In the genomic region with DNA sequence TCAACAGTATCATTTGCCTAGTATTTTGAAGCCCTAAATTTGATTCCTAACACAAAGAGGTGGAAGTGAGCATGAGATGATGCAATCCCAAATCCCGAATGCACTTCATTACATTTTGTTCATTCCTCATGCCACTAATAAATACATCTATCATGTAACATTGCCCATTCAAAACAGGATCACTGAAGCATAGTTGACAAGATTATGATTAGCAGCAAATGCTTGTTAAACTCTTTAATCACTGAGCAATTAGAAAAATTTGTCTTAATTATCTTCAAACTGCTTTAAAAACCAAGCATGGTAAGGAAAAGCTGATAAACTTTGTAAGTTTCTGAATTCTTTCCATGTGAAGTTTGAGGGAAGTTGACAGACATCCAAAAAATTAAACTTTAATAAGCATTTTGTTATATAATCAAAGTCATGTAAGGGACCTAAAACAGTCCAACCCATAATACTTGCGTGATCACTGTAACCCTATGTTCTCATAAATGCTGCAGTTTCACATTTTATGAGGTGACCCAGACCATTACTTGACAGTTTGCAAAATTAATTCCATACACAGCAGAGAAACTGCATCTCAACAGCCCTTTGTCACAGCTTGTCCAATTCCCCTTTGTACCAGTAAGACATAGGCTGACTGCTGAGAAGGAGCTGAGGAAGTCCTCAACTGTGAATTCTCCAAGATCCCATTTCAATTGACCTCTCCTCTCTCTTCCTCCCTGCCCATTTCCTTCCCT, we compare ENCODE assay signal across 30 mouse cellular contexts.
DNase-seq lines count a peak whose midpoint lies in the region; ATAC-seq and TF ChIP-seq lines count a peak whose summit lies in the region.
"Had no signal": no experiment of that assay in that cellular context is flagged by ENCODE, and none has a peak within 500 bp of the region (broad histone marks: within the 10 kb centered on the region; RNA-seq: fewer than 3 reads in every experiment).

No protein-coding gene starts in this region.

- no peaks in the 10 kb centered on the region for H3K4me1 ChIP-seq in lung, embryonic 14.5 days (ENCODE audit: insufficient read depth)
- H3K4me1 ChIP-seq in liver, postnatal 0 days (ENCODE audit: insufficient read depth), result no peaks in the 10 kb centered on the region
- H3K4me1 ChIP-seq: heart, embryonic 10.5 days; heart, embryonic 15.5 days; intestine, embryonic 15.5 days; midbrain, embryonic 10.5 days; midbrain, embryonic 15.5 days had no signal

- H3K36me3 ChIP-seq in lung, embryonic 14.5 days (ENCODE audit: insufficient read depth), result no peaks in the 10 kb centered on the region
- H3K36me3 ChIP-seq in liver, postnatal 0 days (replicated peaks; ENCODE audit: insufficient read depth, low read length), result no peaks in the 10 kb centered on the region
- H3K36me3 ChIP-seq: G1E; heart, embryonic 10.5 days; heart, embryonic 15.5 days; intestine, embryonic 15.5 days; midbrain, embryonic 10.5 days; midbrain, embryonic 15.5 days had no signal

- TF ChIP-seq CTCF in lung, embryonic 14.5 days (IDR thresholded peaks at IDR 0.05; ENCODE audit: low read depth), result no peak
- no peak for TF ChIP-seq CTCF in liver, postnatal 0 days (IDR thresholded peaks at IDR 0.05; ENCODE audit: low read depth)

- 46% methylated on average over 2 of the region's 2 CpGs for WGBS in lung, embryonic 14.5 days
- WGBS in liver, postnatal 0 days (ENCODE audit: insufficient replicate concordance), result 66% methylated on average over 2 of the region's 2 CpGs

- H3K4me3 ChIP-seq in lung, embryonic 14.5 days (ENCODE audit: low read depth, low read length), result no peak overlapping the region
- no peak overlapping the region for H3K4me3 ChIP-seq in liver, postnatal 0 days (ENCODE audit: low read depth, low read length)
- H3K4me3 ChIP-seq: erythroblast, embryonic 14.5 days; heart, embryonic 10.5 days; heart, embryonic 15.5 days; intestine, embryonic 15.5 days; layer of hippocampus, adult 2 months; left cerebral cortex, adult 2 months; midbrain, embryonic 10.5 days; midbrain, embryonic 15.5 days had no signal

- no peak for TF ChIP-seq EP300 in liver, postnatal 0 days (IDR thresholded peaks at IDR 0.05; ENCODE audit: low read depth)

- no peak overlapping the region for H3K27ac ChIP-seq in lung, embryonic 14.5 days (ENCODE audit: low read depth)
- H3K27ac ChIP-seq in liver, postnatal 0 days (ENCODE audit: low read depth), result no peak overlapping the region
- H3K27ac ChIP-seq: heart, embryonic 10.5 days; heart, embryonic 15.5 days; intestine, embryonic 15.5 days; layer of hippocampus, adult 2 months; left cerebral cortex, adult 2 months; liver, embryonic 14.5 days; midbrain, embryonic 10.5 days; midbrain, embryonic 15.5 days had no signal

- DNase-seq in lung, embryonic 14.5 days, result peak; percentile 8
- no peak for DNase-seq in lung, postnatal 4 days
- DNase-seq in Muller cell, postnatal 12 days (ENCODE audit: inconsistent ontology term), result peak; percentile 84
- peak; percentile 2 for DNase-seq in hindlimb bud, embryonic 11.5 days (ENCODE audit: extremely low spot score, low read depth, low spot score)
- DNase-seq in retina, postnatal 1 day, result peak; percentile 53
- DNase-seq in liver, postnatal 0 days, result no peak
- DNase-seq in thymus, postnatal 10 days (ENCODE audit: low spot score in 2 of 2), result no peak
- DNase-seq: adrenal gland, postnatal 14 days; cerebellum, adult 11 months; cerebellum, adult 9-10 months; gastrocnemius, postnatal 10 days; kidney, adult 2 months; kidney, postnatal 10 days; liver; right cerebral cortex, postnatal 4 days; thymus, postnatal 14 days had no signal

- H3K27me3 ChIP-seq in lung, embryonic 14.5 days (ENCODE audit: insufficient read depth, low read length), result no peaks in the 10 kb centered on the region
- H3K27me3 ChIP-seq in liver, postnatal 0 days (ENCODE audit: insufficient read depth, low read length), result no peaks in the 10 kb centered on the region
- H3K27me3 ChIP-seq: heart, embryonic 15.5 days; intestine, embryonic 15.5 days; midbrain, embryonic 15.5 days had no signal

- no peak overlapping the region for H3K4me2 ChIP-seq in lung, embryonic 14.5 days
- H3K4me2 ChIP-seq in liver, postnatal 0 days (ENCODE audit: low read depth, low read length), result no peak overlapping the region
- H3K4me2 ChIP-seq: heart, embryonic 15.5 days; intestine, embryonic 15.5 days; midbrain, embryonic 15.5 days had no signal

- ATAC-seq in lung, embryonic 14.5 days (ENCODE audit: insufficient read depth), result no peak
- no peak for ATAC-seq in liver, postnatal 0 days
- ATAC-seq: forebrain, embryonic 16.5 days; hindbrain, embryonic 16.5 days; intestine, embryonic 15.5 days; lung, postnatal 0 days; midbrain, embryonic 15.5 days; Patski had no signal

- H3K9me3 ChIP-seq in lung, embryonic 14.5 days (ENCODE audit: low read depth, low read length), result no peaks in the 10 kb centered on the region
- no peaks in the 10 kb centered on the region for H3K9me3 ChIP-seq in liver, postnatal 0 days (ENCODE audit: low read length)
- H3K9me3 ChIP-seq: heart, embryonic 10.5 days; heart, embryonic 15.5 days; intestine, embryonic 15.5 days; midbrain, embryonic 10.5 days; midbrain, embryonic 15.5 days had no signal

- H3K9ac ChIP-seq in lung, embryonic 14.5 days, result no peak overlapping the region
- no peak overlapping the region for H3K9ac ChIP-seq in liver, postnatal 0 days (replicated peaks)
- H3K9ac ChIP-seq: heart, embryonic 15.5 days; intestine, embryonic 15.5 days; liver, embryonic 14.5 days; midbrain, embryonic 15.5 days had no signal

Comparison
In these comparisons a context has a peak if more than half of its experiments do, and no peak if none do; other contexts are left out.
1. DNase-seq: peak in lung, embryonic 14.5 days (single experiment), Muller cell, postnatal 12 days (single experiment), hindlimb bud, embryonic 11.5 days (single experiment) and retina, postnatal 1 day (single experiment); none in lung, postnatal 4 days (0 of 2), liver, postnatal 0 days (single experiment) and thymus, postnatal 10 days (0 of 2).